Mouse (Mus musculus): ENCODE results near the gene Tlx3. TPM values are rescaled to one million over a fixed set of nuclear protein-coding genes. Genes with fewer than 3 reads are reported as not detected.

The Tlx3 gene
- polyA plus RNA-seq (2015; fragmentation: Nextera tagmentation; extraction: Ambion mirVana): 0.14 TPM in 1 of 2 replicates, not detected in the other

- H3K4me1 ChIP-seq (ENCODE audit: insufficient read depth, low read length): peaks cover 25% of the 10 kb centered on the region
- peak within 1 kb of the TSS; percentile 35 for H3K4me3 ChIP-seq (ENCODE audit: low read length)
- 1% methylated on average over 81 of the region's 81 CpGs for WGBS
- H3K36me3 ChIP-seq (ENCODE audit: insufficient read depth, low read length): no peaks in the 10 kb centered on the region
- H3K9ac ChIP-seq (replicated peaks; ENCODE audit: low read length): no peak within 1 kb of the TSS
- peak within 1 kb of the TSS; percentile 51 for H3K4me2 ChIP-seq (replicated peaks; ENCODE audit: low read depth, low read length)
- peaks cover 2% of the 10 kb centered on the region; the same call in 1 of the 2 replicates for H3K9me3 ChIP-seq (ENCODE audit: low read length)
- H3K27me3 ChIP-seq (ENCODE audit: insufficient read depth, low read length): peaks cover 97% of the 10 kb centered on the region
- ATAC-seq (ENCODE audit: low FRiP score, low TSS enrichment): peak; percentile 20; the same call in 1 of the 2 replicates
- no peak within 1 kb of the TSS for H3K27ac ChIP-seq (ENCODE audit: low read length)
Measured at GRCm38 (mm10) chr11:33203383-33204328, at the start of gene Tlx3. Gene Tlx3 (minus strand): TSS chr11:33203589.

GRCm38 (mm10) chr11:33240295-33240694 lies 36.9 kb upstream of the Tlx3 start:
- WGBS: 59% methylated on average over 3 of the region's 3 CpGs
- Histone ChIP-seq H3K27ac (ENCODE audit: low read length) (no peak overlapping the region), H3K4me1 (ENCODE audit: insufficient read depth, low read length) (no peaks in the 10 kb centered on the region), H3K36me3 (ENCODE audit: insufficient read depth, low read length) (no peaks in the 10 kb centered on the region), H3K9me3 (ENCODE audit: low read length) (no peaks in the 10 kb centered on the region), H3K27me3 (ENCODE audit: insufficient read depth, low read length) (no peaks in the 10 kb centered on the region), H3K4me3 (ENCODE audit: low read length) (no peak overlapping the region), H3K9ac (replicated peaks; ENCODE audit: low read length) (no peak overlapping the region), H3K4me2 (replicated peaks; ENCODE audit: low read depth, low read length) (no peak overlapping the region)
- no peak for ATAC-seq (ENCODE audit: low FRiP score, low TSS enrichment)

GRCm38 (mm10) chr11:33234134-33234533 lies 30.7 kb upstream of the Tlx3 start:
- no peak overlapping the region for H3K4me3 ChIP-seq (ENCODE audit: low read length)
- H3K9me3 ChIP-seq (ENCODE audit: low read length): no peaks in the 10 kb centered on the region
- WGBS: 51% methylated on average over 3 of the region's 3 CpGs
- no peaks in the 10 kb centered on the region for H3K27me3 ChIP-seq (ENCODE audit: insufficient read depth, low read length)
- no peaks in the 10 kb centered on the region for H3K4me1 ChIP-seq (ENCODE audit: insufficient read depth, low read length)
- no peak overlapping the region for H3K27ac ChIP-seq (ENCODE audit: low read length)
- H3K9ac ChIP-seq (replicated peaks; ENCODE audit: low read length): no peak overlapping the region
- ATAC-seq (ENCODE audit: low FRiP score, low TSS enrichment): no peak
- no peak overlapping the region for H3K4me2 ChIP-seq (replicated peaks; ENCODE audit: low read depth, low read length)
- no peaks in the 10 kb centered on the region for H3K36me3 ChIP-seq (ENCODE audit: insufficient read depth, low read length)

- H3K27ac ChIP-seq (ENCODE audit: low read length): no peak overlapping the region
- 74% methylated on average over 5 of the region's 5 CpGs for WGBS
- no peak overlapping the region for H3K4me3 ChIP-seq (ENCODE audit: low read length)
- ATAC-seq (ENCODE audit: low FRiP score, low TSS enrichment): no peak
- H3K4me2 ChIP-seq (replicated peaks; ENCODE audit: low read depth, low read length): no peak overlapping the region
- H3K4me1 ChIP-seq (ENCODE audit: insufficient read depth, low read length): no peaks in the 10 kb centered on the region
- H3K9ac ChIP-seq (replicated peaks; ENCODE audit: low read length): no peak overlapping the region
- H3K27me3 ChIP-seq (ENCODE audit: insufficient read depth, low read length): no peaks in the 10 kb centered on the region
- no peaks in the 10 kb centered on the region for H3K9me3 ChIP-seq (ENCODE audit: low read length)
- no peaks in the 10 kb centered on the region for H3K36me3 ChIP-seq (ENCODE audit: insufficient read depth, low read length)
Measured at GRCm38 (mm10) chr11:33232056-33232455, 28.7 kb upstream of the Tlx3 start.

- Histone ChIP-seq H3K4me1 (ENCODE audit: insufficient read depth, low read length) (no peaks in the 10 kb centered on the region), H3K27ac (ENCODE audit: low read length) (no peak overlapping the region), H3K4me2 (replicated peaks; ENCODE audit: low read depth, low read length) (no peak overlapping the region), H3K27me3 (ENCODE audit: insufficient read depth, low read length) (no peaks in the 10 kb centered on the region), H3K36me3 (ENCODE audit: insufficient read depth, low read length) (no peaks in the 10 kb centered on the region), H3K4me3 (ENCODE audit: low read length) (no peak overlapping the region), H3K9ac (replicated peaks; ENCODE audit: low read length) (no peak overlapping the region), H3K9me3 (ENCODE audit: low read length) (no peaks in the 10 kb centered on the region)
- WGBS: 90% methylated on average over 2 of the region's 2 CpGs
- ATAC-seq (ENCODE audit: low FRiP score, low TSS enrichment): no peak
Measured at GRCm38 (mm10) chr11:33228186-33228585, 24.8 kb upstream of the Tlx3 start.

GRCm38 (mm10) chr11:33226516-33226915 lies 23.1 kb upstream of the Tlx3 start:
- Histone ChIP-seq H3K9me3 (ENCODE audit: low read length) (no peaks in the 10 kb centered on the region), H3K27ac (ENCODE audit: low read length) (no peak overlapping the region), H3K27me3 (ENCODE audit: insufficient read depth, low read length) (no peaks in the 10 kb centered on the region), H3K9ac (replicated peaks; ENCODE audit: low read length) (no peak overlapping the region), H3K4me1 (ENCODE audit: insufficient read depth, low read length) (peaks cover 7% of the 10 kb centered on the region), H3K4me3 (ENCODE audit: low read length) (no peak overlapping the region), H3K36me3 (ENCODE audit: insufficient read depth, low read length) (no peaks in the 10 kb centered on the region), H3K4me2 (replicated peaks; ENCODE audit: low read depth, low read length) (no peak overlapping the region)
- ATAC-seq (ENCODE audit: low FRiP score, low TSS enrichment): no peak
- 59% methylated on average over 8 of the region's 8 CpGs for WGBS

- 44% methylated on average over 11 of the region's 11 CpGs for WGBS
- Histone ChIP-seq H3K27ac (ENCODE audit: low read length) (no peak overlapping the region), H3K4me1 (ENCODE audit: insufficient read depth, low read length) (peaks cover 8% of the 10 kb centered on the region), H3K4me3 (ENCODE audit: low read length) (no peak overlapping the region), H3K36me3 (ENCODE audit: insufficient read depth, low read length) (no peaks in the 10 kb centered on the region), H3K9ac (replicated peaks; ENCODE audit: low read length) (no peak overlapping the region), H3K9me3 (ENCODE audit: low read length) (no peaks in the 10 kb centered on the region), H3K4me2 (replicated peaks; ENCODE audit: low read depth, low read length) (no peak overlapping the region), H3K27me3 (ENCODE audit: insufficient read depth, low read length) (no peaks in the 10 kb centered on the region)
- peak; percentile 74 for ATAC-seq (ENCODE audit: low FRiP score, low TSS enrichment)
Measured at GRCm38 (mm10) chr11:33221566-33222365, 18.4 kb upstream of the Tlx3 start.

GRCm38 (mm10) chr11:33220763-33221162 lies 17.4 kb upstream of the Tlx3 start:
- no peak for ATAC-seq (ENCODE audit: low FRiP score, low TSS enrichment)

GRCm38 (mm10) chr11:33217384-33218079 lies 14.1 kb upstream of the Tlx3 start:
- no peak overlapping the region for H3K9ac ChIP-seq (replicated peaks; ENCODE audit: low read length)
- peak; percentile 28; the same call in 1 of the 2 replicates for ATAC-seq (ENCODE audit: low FRiP score, low TSS enrichment)
- H3K4me1 ChIP-seq (ENCODE audit: insufficient read depth, low read length): peaks cover 12% of the 10 kb centered on the region
- no peaks in the 10 kb centered on the region for H3K9me3 ChIP-seq (ENCODE audit: low read length)
- H3K4me3 ChIP-seq (ENCODE audit: low read length): no peak overlapping the region
- H3K36me3 ChIP-seq (ENCODE audit: insufficient read depth, low read length): no peaks in the 10 kb centered on the region
- no peak overlapping the region for H3K27ac ChIP-seq (ENCODE audit: low read length)
- no peak overlapping the region for H3K4me2 ChIP-seq (replicated peaks; ENCODE audit: low read depth, low read length)
- H3K27me3 ChIP-seq (ENCODE audit: insufficient read depth, low read length): no peaks in the 10 kb centered on the region
- 60% methylated on average over 8 of the region's 8 CpGs for WGBS

More at GRCm38 (mm10) chr11:33220763-33221162, 17.4 kb upstream of the Tlx3 start:
- WGBS: 79% methylated on average over 7 of the region's 7 CpGs
- H3K9me3 ChIP-seq (ENCODE audit: low read length): no peaks in the 10 kb centered on the region
- no peak overlapping the region for H3K4me3 ChIP-seq (ENCODE audit: low read length)
- peaks cover 12% of the 10 kb centered on the region for H3K4me1 ChIP-seq (ENCODE audit: insufficient read depth, low read length)
- no peaks in the 10 kb centered on the region for H3K27me3 ChIP-seq (ENCODE audit: insufficient read depth, low read length)
- H3K36me3 ChIP-seq (ENCODE audit: insufficient read depth, low read length): no peaks in the 10 kb centered on the region
- H3K27ac ChIP-seq (ENCODE audit: low read length): no peak overlapping the region
- H3K9ac ChIP-seq (replicated peaks; ENCODE audit: low read length): no peak overlapping the region
- H3K4me2 ChIP-seq (replicated peaks; ENCODE audit: low read depth, low read length): no peak overlapping the region
